Mouse (Mus musculus): Measurements from ENCODE around the gene Col1a1. TPM values are rescaled to one million over a fixed set of nuclear protein-coding genes. Genes with fewer than 3 reads are reported as not detected.

Col1a1 gene
- polyA plus RNA-seq, 1 experiment from 2014 or later, result 595 TPM

- no peak for ATAC-seq (ENCODE audit: extremely low read depth, insufficient number of reproducible peaks, low FRiP score, low TSS enrichment)
- Histone ChIP-seq H3K4me3 (no peak overlapping the region), H3K27ac (replicated peaks) (peak overlapping the region; percentile 73), H3K36me3 (no peaks in the 10 kb centered on the region), H3K9me3 (no peaks in the 10 kb centered on the region), H3K4me1 (peaks cover 73% of the 10 kb centered on the region), H3K9ac (no peak overlapping the region), H3K4me2 (no peak overlapping the region), H3K27me3 (replicated peaks) (peaks cover 11% of the 10 kb centered on the region; the same call in 1 of the 2 replicates)
- 19% methylated on average over 2 of the region's 2 CpGs for WGBS
These were observed 38.9 kb downstream of the Col1a1 start for GRCm38 (mm10) chr11:94974951-94975350.

GRCm38 (mm10) chr11:94976199-94976598, 40.2 kb downstream of the Col1a1 start, which contains the start of gene Sgca:
Gene Sgca (minus strand): TSS chr11:94976327.
- peaks cover 73% of the 10 kb centered on the region for H3K4me1 ChIP-seq
- peak within 1 kb of the TSS; percentile 16; the same call in 1 of the 2 replicates for H3K4me2 ChIP-seq

GRCm38 (mm10) chr11:94978178-94978915, 42.3 kb downstream of the Col1a1 start:
- Histone ChIP-seq H3K4me3 (peak overlapping the region; percentile 37), H3K27me3 (replicated peaks) (no peaks in the 10 kb centered on the region), H3K27ac (replicated peaks) (peak overlapping the region; percentile 1; the same call in 1 of the 2 replicates), H3K4me2 (peak overlapping the region; percentile 64), H3K36me3 (no peaks in the 10 kb centered on the region), H3K9ac (no peak overlapping the region), H3K4me1 (peaks cover 62% of the 10 kb centered on the region), H3K9me3 (no peaks in the 10 kb centered on the region)
- no peak for ATAC-seq (ENCODE audit: extremely low read depth, insufficient number of reproducible peaks, low FRiP score, low TSS enrichment)
- 34% methylated on average over 9 of the region's 9 CpGs for WGBS

More at GRCm38 (mm10) chr11:94976199-94976598, 40.2 kb downstream of the Col1a1 start, which contains the start of gene Sgca:
- H3K27ac ChIP-seq (replicated peaks), result peak within 1 kb of the TSS; percentile 73
- H3K36me3 ChIP-seq, result no peaks in the 10 kb centered on the region
- no peak within 1 kb of the TSS for H3K4me3 ChIP-seq
- H3K9me3 ChIP-seq, result no peaks in the 10 kb centered on the region
- no peak for ATAC-seq (ENCODE audit: extremely low read depth, insufficient number of reproducible peaks, low FRiP score, low TSS enrichment)
- WGBS, result 44% methylated on average over 5 of the region's 5 CpGs
- peak within 1 kb of the TSS; percentile 58 for H3K9ac ChIP-seq
- peaks cover 6% of the 10 kb centered on the region; the same call in 1 of the 2 replicates for H3K27me3 ChIP-seq (replicated peaks)

- Histone ChIP-seq H3K4me1 (peaks cover 56% of the 10 kb centered on the region), H3K9ac (peak overlapping the region; percentile 70), H3K4me3 (peak overlapping the region; percentile 37), H3K27me3 (replicated peaks) (no peaks in the 10 kb centered on the region), H3K27ac (replicated peaks) (peak overlapping the region; percentile 57), H3K36me3 (no peaks in the 10 kb centered on the region), H3K4me2 (peak overlapping the region; percentile 64), H3K9me3 (no peaks in the 10 kb centered on the region)
- ATAC-seq (ENCODE audit: extremely low read depth, insufficient number of reproducible peaks, low FRiP score, low TSS enrichment), result peak; percentile 81
- WGBS, result 0% methylated on average over 20 of the region's 20 CpGs
These were observed 42.9 kb downstream of the Col1a1 start for GRCm38 (mm10) chr11:94978947-94979346.

- no peaks in the 10 kb centered on the region for H3K36me3 ChIP-seq
- H3K27ac ChIP-seq (replicated peaks), result peak overlapping the region; percentile 57
- no peak for ATAC-seq (ENCODE audit: extremely low read depth, insufficient number of reproducible peaks, low FRiP score, low TSS enrichment)
- 69% methylated on average over 11 of the region's 11 CpGs for WGBS
- H3K9ac ChIP-seq, result peak overlapping the region; percentile 70
- H3K4me3 ChIP-seq, result peak overlapping the region; percentile 37
- no peaks in the 10 kb centered on the region for H3K9me3 ChIP-seq
- H3K27me3 ChIP-seq (replicated peaks), result no peaks in the 10 kb centered on the region
- H3K4me2 ChIP-seq, result peak overlapping the region; percentile 64
- H3K4me1 ChIP-seq, result peaks cover 51% of the 10 kb centered on the region
These were observed 43.6 kb downstream of the Col1a1 start for GRCm38 (mm10) chr11:94979462-94980179.

GRCm38 (mm10) chr11:94985140-94985539, 49.1 kb downstream of the Col1a1 start:
- H3K9ac ChIP-seq, result no peak overlapping the region
- peaks cover 40% of the 10 kb centered on the region for H3K4me1 ChIP-seq
- H3K9me3 ChIP-seq, result no peaks in the 10 kb centered on the region
- ATAC-seq (ENCODE audit: extremely low read depth, insufficient number of reproducible peaks, low FRiP score, low TSS enrichment), result no peak
- 48% methylated on average over 1 of the region's 1 CpGs for WGBS
- H3K27ac ChIP-seq (replicated peaks), result no peak overlapping the region
- no peaks in the 10 kb centered on the region for H3K36me3 ChIP-seq
- H3K4me3 ChIP-seq, result no peak overlapping the region
- no peak overlapping the region for H3K4me2 ChIP-seq
- H3K27me3 ChIP-seq (replicated peaks), result no peaks in the 10 kb centered on the region

GRCm38 (mm10) chr11:94985822-94986221, 49.8 kb downstream of the Col1a1 start:
- 68% methylated on average over 5 of the region's 5 CpGs for WGBS
- no peak overlapping the region for H3K4me2 ChIP-seq
- H3K4me1 ChIP-seq, result peaks cover 46% of the 10 kb centered on the region
- no peaks in the 10 kb centered on the region for H3K9me3 ChIP-seq
- H3K9ac ChIP-seq, result no peak overlapping the region
- no peaks in the 10 kb centered on the region for H3K36me3 ChIP-seq
- no peak for ATAC-seq (ENCODE audit: extremely low read depth, insufficient number of reproducible peaks, low FRiP score, low TSS enrichment)
- no peak overlapping the region for H3K4me3 ChIP-seq
- no peaks in the 10 kb centered on the region for H3K27me3 ChIP-seq (replicated peaks)
- no peak overlapping the region for H3K27ac ChIP-seq (replicated peaks)

- Histone ChIP-seq H3K27me3 (replicated peaks) (no peaks in the 10 kb centered on the region), H3K9me3 (no peaks in the 10 kb centered on the region), H3K4me1 (peaks cover 46% of the 10 kb centered on the region), H3K36me3 (no peaks in the 10 kb centered on the region), H3K4me2 (no peak overlapping the region), H3K27ac (replicated peaks) (no peak overlapping the region), H3K4me3 (no peak overlapping the region), H3K9ac (no peak overlapping the region; the same call in 1 of the 2 replicates)
- WGBS, result 52% methylated on average over 2 of the region's 2 CpGs
- no peak for ATAC-seq (ENCODE audit: extremely low read depth, insufficient number of reproducible peaks, low FRiP score, low TSS enrichment)
These were observed 50.4 kb downstream of the Col1a1 start for GRCm38 (mm10) chr11:94986435-94986834.

GRCm38 (mm10) chr11:94987341-94987740, 51.3 kb downstream of the Col1a1 start:
- Histone ChIP-seq H3K4me1 (peaks cover 48% of the 10 kb centered on the region), H3K36me3 (no peaks in the 10 kb centered on the region), H3K4me2 (no peak overlapping the region), H3K9me3 (no peaks in the 10 kb centered on the region), H3K27me3 (replicated peaks) (no peaks in the 10 kb centered on the region), H3K27ac (replicated peaks) (no peak overlapping the region), H3K9ac (peak overlapping the region; percentile 8), H3K4me3 (no peak overlapping the region)
- WGBS, result 53% methylated on average over 6 of the region's 6 CpGs
- ATAC-seq (ENCODE audit: extremely low read depth, insufficient number of reproducible peaks, low FRiP score, low TSS enrichment), result no peak

- 80% methylated on average over 8 of the region's 8 CpGs for WGBS
These were observed 51.8 kb downstream of the Col1a1 start for GRCm38 (mm10) chr11:94987851-94988250.

GRCm38 (mm10) chr11:94988780-94989561, 52.9 kb downstream of the Col1a1 start:
- Histone ChIP-seq H3K4me1 (peaks cover 65% of the 10 kb centered on the region), H3K9me3 (no peaks in the 10 kb centered on the region), H3K27me3 (replicated peaks) (no peaks in the 10 kb centered on the region), H3K4me2 (peak overlapping the region; percentile 100), H3K36me3 (no peaks in the 10 kb centered on the region), H3K4me3 (peak overlapping the region; percentile 94), H3K27ac (replicated peaks) (peak overlapping the region; percentile 95), H3K9ac (peak overlapping the region; percentile 98)
- no peak for ATAC-seq (ENCODE audit: extremely low read depth, insufficient number of reproducible peaks, low FRiP score, low TSS enrichment)
- WGBS, result 19% methylated on average over 10 of the region's 10 CpGs

More at GRCm38 (mm10) chr11:94987851-94988250, 51.8 kb downstream of the Col1a1 start:
- H3K27me3 ChIP-seq (replicated peaks), result no peaks in the 10 kb centered on the region
- H3K27ac ChIP-seq (replicated peaks), result no peak overlapping the region
- no peak overlapping the region for H3K9ac ChIP-seq
- H3K9me3 ChIP-seq, result no peaks in the 10 kb centered on the region
- no peak overlapping the region for H3K4me2 ChIP-seq
- H3K4me3 ChIP-seq, result no peak overlapping the region
- H3K36me3 ChIP-seq, result no peaks in the 10 kb centered on the region
- H3K4me1 ChIP-seq, result peaks cover 53% of the 10 kb centered on the region
- ATAC-seq (ENCODE audit: extremely low read depth, insufficient number of reproducible peaks, low FRiP score, low TSS enrichment), result no peak

Measured in heart, embryonic 13.5 days (tissue).